In the genomic region with DNA sequence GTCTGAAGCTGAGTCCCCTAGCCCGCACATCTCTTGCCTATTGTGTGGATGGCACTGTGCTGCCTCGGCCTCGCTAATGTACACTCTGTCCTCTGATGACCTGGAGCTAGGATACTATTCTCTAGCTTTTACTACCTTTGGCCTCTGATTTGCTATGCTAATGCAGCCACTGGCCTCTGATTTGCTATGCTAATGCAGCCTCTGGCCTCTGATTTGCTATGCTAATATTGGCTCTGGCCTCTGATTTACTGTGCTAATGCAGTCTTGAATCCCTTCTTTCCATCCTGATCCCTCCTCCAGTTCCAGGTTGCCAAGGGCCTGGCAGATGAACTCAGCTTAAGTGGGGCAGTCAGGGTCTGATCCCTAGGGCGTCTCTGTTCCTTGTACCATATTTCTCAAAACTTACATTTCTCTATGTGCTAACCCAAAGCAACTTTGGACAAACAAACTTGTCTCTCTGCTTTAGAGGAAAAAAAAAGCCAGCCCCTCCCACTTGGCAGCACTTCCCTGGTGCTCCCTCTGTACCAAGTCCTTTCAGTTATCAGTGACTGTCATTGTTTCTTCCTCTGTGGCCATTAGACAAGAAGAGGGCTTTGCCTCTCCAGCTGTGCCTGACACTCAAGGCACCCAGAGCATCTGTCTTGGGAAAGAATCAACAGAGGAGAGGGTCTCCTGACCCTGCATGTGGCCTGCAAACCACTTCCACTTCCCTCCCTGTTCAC, we compare ENCODE assay signal across 8 mouse cellular contexts.
DNase-seq lines count a peak whose midpoint lies in the region; ATAC-seq and TF ChIP-seq lines count a peak whose summit lies in the region.

No protein-coding gene starts in this region.

- no peak for TF ChIP-seq CTCF in liver, adult 2 months (IDR thresholded peaks at IDR 0.05; ENCODE audit: low read depth, low read length)

- 34% methylated on average over 4 of the region's 4 CpGs for WGBS in liver, adult 2 months
- 77% methylated on average over 4 of the region's 4 CpGs for WGBS in liver, embryonic 11.5 days
- 42% methylated on average over 4 of the region's 4 CpGs for WGBS in hindbrain, embryonic 14.5 days

- H3K79me2 ChIP-seq in liver, adult 2 months (ENCODE audit: control insufficient read depth, insufficient read depth, low read length), result peaks cover 12% of the 10 kb centered on the region; the same call in 1 of the 2 replicates

- no peak for ATAC-seq in liver, embryonic 11.5 days (replicated peaks; ENCODE audit: low FRiP score)
- peak; percentile 48 for ATAC-seq in megakaryocyte progenitor cell, adult 5-6 weeks (replicated peaks; ENCODE audit: poor library complexity)
- no peak for ATAC-seq in hindbrain, embryonic 14.5 days (ENCODE audit: low FRiP score)

- peaks cover 27% of the 10 kb centered on the region for H3K4me1 ChIP-seq in liver, adult 2 months (ENCODE audit: control insufficient read depth, insufficient read depth, low read length)
- H3K4me1 ChIP-seq in liver, embryonic 11.5 days (replicated peaks; ENCODE audit: control insufficient read depth, insufficient read depth, low read length), result peaks cover 26% of the 10 kb centered on the region
- peaks cover 18% of the 10 kb centered on the region for H3K4me1 ChIP-seq in hindbrain, embryonic 14.5 days (replicated peaks; ENCODE audit: control insufficient read depth, insufficient read depth, low read length)

- intact Hi-C loops in heart, postnatal 14 days (cut with DNase I), result no loop called here

- no peaks in the 10 kb centered on the region for H3K27me3 ChIP-seq in liver, adult 2 months (ENCODE audit: control insufficient read depth, insufficient read depth, low read length)
- H3K27me3 ChIP-seq in liver, embryonic 11.5 days (replicated peaks; ENCODE audit: control insufficient read depth, insufficient read depth, low read length), result no peaks in the 10 kb centered on the region
- H3K27me3 ChIP-seq in hindbrain, embryonic 14.5 days (ENCODE audit: control insufficient read depth, insufficient read depth, low read length), result no peaks in the 10 kb centered on the region

- no peaks in the 10 kb centered on the region for H3K36me3 ChIP-seq in liver, adult 2 months (ENCODE audit: control insufficient read depth, insufficient read depth, low read length)
- H3K36me3 ChIP-seq in liver, embryonic 11.5 days (ENCODE audit: control insufficient read depth, insufficient read depth, low read length), result no peaks in the 10 kb centered on the region
- H3K36me3 ChIP-seq in hindbrain, embryonic 14.5 days (replicated peaks; ENCODE audit: control insufficient read depth, insufficient read depth), result no peaks in the 10 kb centered on the region

- peak overlapping the region; percentile 55 for H3K27ac ChIP-seq in liver, adult 2 months (replicated peaks; ENCODE audit: insufficient read depth, low read depth, low read length)
- H3K27ac ChIP-seq in liver, embryonic 11.5 days (ENCODE audit: low read depth, low read length), result no peak overlapping the region
- H3K27ac ChIP-seq in hindbrain, embryonic 14.5 days, result no peak overlapping the region

- no peaks in the 10 kb centered on the region for H3K9me3 ChIP-seq in liver, embryonic 11.5 days (ENCODE audit: control insufficient read depth, low read length)
- no peaks in the 10 kb centered on the region for H3K9me3 ChIP-seq in hindbrain, embryonic 14.5 days (ENCODE audit: control insufficient read depth, low read length)

- no peak overlapping the region for H3K4me3 ChIP-seq in liver, adult 2 months (ENCODE audit: insufficient read depth, low read depth, low read length)
- H3K4me3 ChIP-seq in liver, embryonic 11.5 days (ENCODE audit: low read depth, low read length), result no peak overlapping the region
- no peak overlapping the region for H3K4me3 ChIP-seq in hindbrain, embryonic 14.5 days (replicated peaks; ENCODE audit: low read length)

- no peak for TF ChIP-seq POLR2A in liver, adult 2 months (IDR thresholded peaks at IDR 0.05; ENCODE audit: extremely low read depth, insufficient read depth, low read length)

- H3K9ac ChIP-seq in liver, adult 2 months (ENCODE audit: low read depth, low read length), result peak overlapping the region; percentile 29; the same call in 1 of the 2 replicates
- no peak overlapping the region for H3K9ac ChIP-seq in liver, embryonic 11.5 days (ENCODE audit: low read depth, low read length)
- no peak overlapping the region for H3K9ac ChIP-seq in hindbrain, embryonic 14.5 days

- no peak overlapping the region for H3K4me2 ChIP-seq in liver, embryonic 11.5 days
- no peak overlapping the region for H3K4me2 ChIP-seq in hindbrain, embryonic 14.5 days (replicated peaks)

- peak; percentile 42 for DNase-seq in adrenal gland, postnatal 14 days
- no peak for DNase-seq in adrenal gland, adult 8-10 months
- peak; percentile 90 for DNase-seq in liver, adult 2 months (ENCODE audit: extremely low read depth, low read depth, low spot score)
- DNase-seq in liver, embryonic 11.5 days (ENCODE audit: low spot score), result no peak
- peak; percentile 53 to 64 for DNase-seq in heart, postnatal 14 days
- DNase-seq in thymus, adult 18-20 months, result no peak
- DNase-seq in hindbrain, embryonic 14.5 days (ENCODE audit: low spot score), result no peak

Comparison
In these comparisons a context has a peak if more than half of its experiments do, and no peak if none do; other contexts are left out.
1. DNase-seq: peak in adrenal gland, postnatal 14 days (single experiment), liver, adult 2 months (single experiment) and heart, postnatal 14 days (2 of 2); none in adrenal gland, adult 8-10 months (single experiment), liver, embryonic 11.5 days (single experiment), thymus, adult 18-20 months (0 of 2) and hindbrain, embryonic 14.5 days (single experiment).